Mouse (Mus musculus): Measurements from ENCODE around the gene Rasgef1a.

DNA sequence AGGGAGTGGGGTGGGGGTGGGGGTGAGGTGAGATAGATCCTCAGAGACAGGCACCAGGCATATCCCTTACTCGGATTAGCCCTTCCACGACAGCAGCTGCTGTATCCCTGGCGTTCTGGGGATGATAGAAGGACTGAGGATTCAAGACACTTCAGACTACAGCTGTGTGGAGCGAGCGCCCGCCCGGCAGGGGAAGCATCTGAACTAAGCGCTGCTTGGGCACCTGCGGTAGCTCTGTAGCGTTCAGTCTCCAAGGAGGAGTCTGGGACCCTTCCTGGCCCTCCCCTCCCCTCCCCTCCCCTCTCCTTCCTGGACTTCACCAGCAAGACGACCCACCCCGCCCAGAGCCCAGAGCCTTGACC is 54.6 kb downstream of the Rasgef1a start:
- TF ChIP-seq CTCF (IDR thresholded peaks at IDR 0.05; ENCODE audit: extremely low read depth, insufficient read depth, insufficient read length, insufficient replicate concordance) (no peak), POLR2A (IDR thresholded peaks at IDR 0.05; ENCODE audit: low read depth, low read length) (no peak)

All from spleen, adult 2 months (tissue).